Mouse (Mus musculus): ENCODE measurements around the gene Olfr412. TPM values are rescaled to one million over a fixed set of nuclear protein-coding genes. Genes with fewer than 3 reads are reported as not detected.

Gene Olfr412
- polyA plus RNA-seq, 1 experiment from 2014 or later = not detected

GRCm38 (mm10) chr11:74393489-74393888 is 31.6 kb downstream of the Olfr412 start:
- Histone ChIP-seq H3K4me3 (replicated peaks) (no peak overlapping the region), H3K36me3 (peaks cover 10% of the 10 kb centered on the region; the same call in 1 of the 2 replicates), H3K27ac (no peak overlapping the region), H3K4me2 (replicated peaks) (no peak overlapping the region), H3K4me1 (replicated peaks) (peaks cover 7% of the 10 kb centered on the region), H3K9ac (replicated peaks) (no peak overlapping the region), H3K9me3 (no peaks in the 10 kb centered on the region), H3K27me3 (no peaks in the 10 kb centered on the region)
- 51% methylated on average over 5 of the region's 5 CpGs for WGBS
- peak; percentile 75 for ATAC-seq

- Histone ChIP-seq H3K9me3 (no peaks in the 10 kb centered on the region), H3K27ac (no peak overlapping the region), H3K4me1 (replicated peaks) (peaks cover 15% of the 10 kb centered on the region), H3K4me3 (replicated peaks) (no peak overlapping the region), H3K27me3 (no peaks in the 10 kb centered on the region), H3K4me2 (replicated peaks) (no peak overlapping the region), H3K36me3 (peaks cover 10% of the 10 kb centered on the region; the same call in 1 of the 2 replicates), H3K9ac (replicated peaks) (no peak overlapping the region)
- ATAC-seq = no peak
- 81% methylated on average over 18 of the region's 18 CpGs for WGBS
These were observed 33.7 kb downstream of the Olfr412 start for GRCm38 (mm10) chr11:74395583-74395982.

- Histone ChIP-seq H3K9me3 (no peaks in the 10 kb centered on the region), H3K27ac (no peak overlapping the region), H3K27me3 (no peaks in the 10 kb centered on the region), H3K9ac (replicated peaks) (no peak overlapping the region), H3K4me2 (replicated peaks) (no peak overlapping the region), H3K36me3 (no peaks in the 10 kb centered on the region), H3K4me1 (replicated peaks) (peaks cover 8% of the 10 kb centered on the region), H3K4me3 (replicated peaks) (no peak overlapping the region)
- WGBS = 45% methylated on average over 2 of the region's 2 CpGs
- no peak for ATAC-seq
These were observed 40.3 kb downstream of the Olfr412 start for GRCm38 (mm10) chr11:74402126-74402525.

- no peak overlapping the region for H3K4me2 ChIP-seq (replicated peaks)
- ATAC-seq = no peak
- H3K27me3 ChIP-seq = no peaks in the 10 kb centered on the region
- H3K27ac ChIP-seq = no peak overlapping the region
- 77% methylated on average over 2 of the region's 2 CpGs for WGBS
- no peaks in the 10 kb centered on the region for H3K36me3 ChIP-seq
- no peak overlapping the region for H3K9ac ChIP-seq (replicated peaks)
- H3K9me3 ChIP-seq = no peaks in the 10 kb centered on the region
- H3K4me3 ChIP-seq (replicated peaks) = no peak overlapping the region
- peaks cover 17% of the 10 kb centered on the region for H3K4me1 ChIP-seq (replicated peaks)
These were observed 42.3 kb downstream of the Olfr412 start for GRCm38 (mm10) chr11:74404216-74404615.

GRCm38 (mm10) chr11:74405201-74405600 is 43.3 kb downstream of the Olfr412 start:
- Histone ChIP-seq H3K9ac (replicated peaks) (no peak overlapping the region), H3K4me3 (replicated peaks) (no peak overlapping the region), H3K4me2 (replicated peaks) (no peak overlapping the region), H3K36me3 (no peaks in the 10 kb centered on the region), H3K4me1 (replicated peaks) (peaks cover 19% of the 10 kb centered on the region), H3K9me3 (no peaks in the 10 kb centered on the region), H3K27ac (no peak overlapping the region), H3K27me3 (no peaks in the 10 kb centered on the region)
- WGBS = 85% methylated on average over 7 of the region's 7 CpGs
- ATAC-seq = no peak

- Histone ChIP-seq H3K4me3 (replicated peaks) (no peak overlapping the region), H3K9ac (replicated peaks) (no peak overlapping the region), H3K4me2 (replicated peaks) (no peak overlapping the region), H3K27me3 (no peaks in the 10 kb centered on the region), H3K27ac (peak overlapping the region; percentile 72), H3K4me1 (replicated peaks) (peaks cover 22% of the 10 kb centered on the region), H3K9me3 (no peaks in the 10 kb centered on the region), H3K36me3 (no peaks in the 10 kb centered on the region)
- peak; percentile 88 for ATAC-seq
- 61% methylated on average over 4 of the region's 4 CpGs for WGBS
These were observed 46.9 kb downstream of the Olfr412 start for GRCm38 (mm10) chr11:74408587-74409446.

GRCm38 (mm10) chr11:74409447-74409754 is 47.5 kb downstream of the Olfr412 start:
- Histone ChIP-seq H3K9me3 (no peaks in the 10 kb centered on the region), H3K9ac (replicated peaks) (no peak overlapping the region), H3K4me2 (replicated peaks) (no peak overlapping the region), H3K4me1 (replicated peaks) (peaks cover 22% of the 10 kb centered on the region), H3K4me3 (replicated peaks) (no peak overlapping the region), H3K36me3 (no peaks in the 10 kb centered on the region), H3K27ac (peak overlapping the region; percentile 72), H3K27me3 (no peaks in the 10 kb centered on the region)
- peak; percentile 38; the same call in 1 of the 2 replicates for ATAC-seq
- 63% methylated on average over 5 of the region's 5 CpGs for WGBS

- Histone ChIP-seq H3K4me1 (replicated peaks) (peaks cover 22% of the 10 kb centered on the region), H3K27ac (peak overlapping the region; percentile 72), H3K4me3 (replicated peaks) (no peak overlapping the region), H3K9ac (replicated peaks) (no peak overlapping the region), H3K4me2 (replicated peaks) (no peak overlapping the region), H3K27me3 (no peaks in the 10 kb centered on the region), H3K36me3 (no peaks in the 10 kb centered on the region), H3K9me3 (no peaks in the 10 kb centered on the region)
- ATAC-seq = peak; percentile 62
- WGBS = 81% methylated on average over 4 of the region's 4 CpGs
These were observed 47.9 kb downstream of the Olfr412 start for GRCm38 (mm10) chr11:74409757-74410174.

GRCm38 (mm10) chr11:74411943-74412342 is 50.1 kb downstream of the Olfr412 start:
- H3K9me3 ChIP-seq = no peaks in the 10 kb centered on the region
- H3K27me3 ChIP-seq = no peaks in the 10 kb centered on the region
- H3K27ac ChIP-seq = no peak overlapping the region
- no peak overlapping the region for H3K4me2 ChIP-seq (replicated peaks)
- no peak overlapping the region for H3K9ac ChIP-seq (replicated peaks)
- no peaks in the 10 kb centered on the region for H3K36me3 ChIP-seq
- WGBS = 68% methylated on average over 3 of the region's 3 CpGs
- no peak overlapping the region for H3K4me3 ChIP-seq (replicated peaks)
- no peak for ATAC-seq
- peaks cover 24% of the 10 kb centered on the region for H3K4me1 ChIP-seq (replicated peaks)

- Histone ChIP-seq H3K27ac (no peak overlapping the region), H3K4me3 (replicated peaks) (no peak overlapping the region), H3K9ac (replicated peaks) (no peak overlapping the region), H3K4me2 (replicated peaks) (no peak overlapping the region), H3K27me3 (no peaks in the 10 kb centered on the region), H3K9me3 (no peaks in the 10 kb centered on the region), H3K36me3 (no peaks in the 10 kb centered on the region), H3K4me1 (replicated peaks) (peaks cover 24% of the 10 kb centered on the region)
- 77% methylated on average over 3 of the region's 3 CpGs for WGBS
- ATAC-seq = no peak
These were observed 50.6 kb downstream of the Olfr412 start for GRCm38 (mm10) chr11:74412462-74412861.

- Histone ChIP-seq H3K9me3 (no peaks in the 10 kb centered on the region), H3K9ac (replicated peaks) (no peak overlapping the region), H3K36me3 (no peaks in the 10 kb centered on the region), H3K4me1 (replicated peaks) (peaks cover 23% of the 10 kb centered on the region), H3K4me3 (replicated peaks) (no peak overlapping the region), H3K27ac (no peak overlapping the region), H3K4me2 (replicated peaks) (no peak overlapping the region), H3K27me3 (no peaks in the 10 kb centered on the region)
- WGBS = 86% methylated on average over 3 of the region's 3 CpGs
- ATAC-seq = no peak
These were observed 51.6 kb downstream of the Olfr412 start for GRCm38 (mm10) chr11:74413449-74413972.

- WGBS = 88% methylated on average over 9 of the region's 9 CpGs
- no peak overlapping the region for H3K27ac ChIP-seq
These were observed 52.2 kb downstream of the Olfr412 start for GRCm38 (mm10) chr11:74414112-74414511.

More at GRCm38 (mm10) chr11:74414112-74414511, 52.2 kb downstream of the Olfr412 start:
- H3K9me3 ChIP-seq = no peaks in the 10 kb centered on the region
- no peaks in the 10 kb centered on the region for H3K27me3 ChIP-seq
- H3K9ac ChIP-seq (replicated peaks) = no peak overlapping the region
- H3K4me1 ChIP-seq (replicated peaks) = peaks cover 17% of the 10 kb centered on the region
- H3K4me2 ChIP-seq (replicated peaks) = no peak overlapping the region
- no peaks in the 10 kb centered on the region for H3K36me3 ChIP-seq
- ATAC-seq = no peak
- no peak overlapping the region for H3K4me3 ChIP-seq (replicated peaks)
